Mouse (Mus musculus) embryonic facial prominence, embryonic 11.5 days (tissue): ENCODE data around the gene Coro2b. TPM values are rescaled to one million over a fixed set of nuclear protein-coding genes. Genes with fewer than 3 reads are reported as not detected.

Source experiments
- ATAC-seq: fragments of 200-750 bp; cut with Nextera tagmentation; replicated peaks from 2 replicates; pipeline ENCODE4 v1.8.0; 2017; ENCODE audit warnings: low read depth; ENCODE audit not compliant: insufficient number of reproducible peaks, low FRiP score, low TSS enrichment
- DNase-seq: peaks from one replicate; pipeline ENCODE4 v3.0.0-alpha.2; 2015; ENCODE audit warnings: low spot score
- H3K27ac ChIP-seq: fragments of 300-500 bp; sonication (generic); replicated peaks from 2 replicates; pipeline ENCODE4 v1.5.1; 2014; ENCODE audit warnings: mild to moderate bottlenecking, low read depth, low read length, control low read depth
- H3K27me3 ChIP-seq: fragments of 300-500 bp; sonication (generic); 2 replicates; pipeline ENCODE4 v1.6.1; 2014; ENCODE audit warnings: mild to moderate bottlenecking, low read length, moderate library complexity, mixed read lengths; ENCODE audit not compliant: control insufficient read depth, insufficient read depth
- H3K36me3 ChIP-seq: fragments of 300-500 bp; sonication (generic); replicated peaks from 2 replicates; pipeline ENCODE4 v1.6.1; 2014; ENCODE audit warnings: low read depth, mild to moderate bottlenecking, low read length, moderate library complexity, mixed read lengths; ENCODE audit not compliant: control insufficient read depth, insufficient read depth
- H3K4me1 ChIP-seq: fragments of 300-500 bp; sonication (generic); 2 replicates; pipeline ENCODE4 v1.6.1; 2014; ENCODE audit warnings: low read length, mixed read lengths; ENCODE audit not compliant: control insufficient read depth, insufficient read depth
- H3K4me2 ChIP-seq: fragments of 300-500 bp; sonication (generic); 2 replicates; pipeline ENCODE4 v1.6.1; 2014; ENCODE audit warnings: low read depth, mild to moderate bottlenecking, control low read depth, low read length, moderate library complexity
- H3K4me3 ChIP-seq: fragments of 300-500 bp; sonication (generic); 2 replicates; pipeline ENCODE4 v1.5.1; 2014; ENCODE audit warnings: low read depth, low read length, control low read depth
- H3K9ac ChIP-seq: fragments of 300-500 bp; sonication (generic); replicated peaks from 2 replicates; pipeline ENCODE4 v1.6.1; 2014; ENCODE audit warnings: mild to moderate bottlenecking, control low read depth, low read length
- H3K9me3 ChIP-seq: fragments of 300-500 bp; sonication (generic); replicated peaks from 2 replicates; pipeline ENCODE4 v1.6.1; 2016; ENCODE audit warnings: mild to moderate bottlenecking, low read length, inconsistent platforms, mixed read lengths; ENCODE audit not compliant: control insufficient read depth
- WGBS: fragments of 180-500 bp; shearing (Covaris S2); extraction: QIAGEN DNeasy Blood & Tissue Kit; methylation state at CpG from one replicate; pipeline ENCODE4 v1.1.7; 2014; 5-methylcytosine and 5-hydroxymethylcytosine counted together
- polyA plus RNA-seq: library from polyadenylated mRNA; unstranded; fragments of >200 nt; fragmentation: Nextera tagmentation; extraction: Ambion mirVana; gene quantifications from 2 replicates; pipeline ENCODE4 v1.2.1, GENCODE M21; 2014

The Coro2b gene
- polyA plus RNA-seq, 1 experiment from 2014 or later, result 6.5 TPM

GRCm38 (mm10) chr9:62508740-62509524, 27.9 kb downstream of the Coro2b start:
- no peak overlapping the region for H3K27ac ChIP-seq
- no peak overlapping the region for H3K4me3 ChIP-seq
- no peak overlapping the region for H3K9ac ChIP-seq
- 59% methylated on average over 10 of the region's 10 CpGs for WGBS
- H3K4me2 ChIP-seq, result no peak overlapping the region
- DNase-seq, result no peak
- ATAC-seq, result peak; percentile 64; the same call in 1 of the 2 replicates
- H3K9me3 ChIP-seq, result no peaks in the 10 kb centered on the region
- H3K36me3 ChIP-seq, result no peaks in the 10 kb centered on the region
- H3K4me1 ChIP-seq, result no peaks in the 10 kb centered on the region
- no peaks in the 10 kb centered on the region for H3K27me3 ChIP-seq

- WGBS, result 87% methylated on average over 11 of the region's 11 CpGs
- DNase-seq, result no peak
- no peak overlapping the region for H3K9ac ChIP-seq
- no peaks in the 10 kb centered on the region for H3K9me3 ChIP-seq
- no peaks in the 10 kb centered on the region for H3K4me1 ChIP-seq
- H3K4me2 ChIP-seq, result no peak overlapping the region
- no peak overlapping the region for H3K4me3 ChIP-seq
- no peak overlapping the region for H3K27ac ChIP-seq
- H3K36me3 ChIP-seq, result no peaks in the 10 kb centered on the region
- no peak for ATAC-seq
- no peaks in the 10 kb centered on the region for H3K27me3 ChIP-seq
These were observed 30.3 kb downstream of the Coro2b start for GRCm38 (mm10) chr9:62506467-62507067.

GRCm38 (mm10) chr9:62504129-62504528, 32.7 kb downstream of the Coro2b start:
- H3K36me3 ChIP-seq, result no peaks in the 10 kb centered on the region
- no peak for ATAC-seq
- H3K27me3 ChIP-seq, result no peaks in the 10 kb centered on the region
- no peaks in the 10 kb centered on the region for H3K9me3 ChIP-seq
- H3K9ac ChIP-seq, result no peak overlapping the region
- H3K4me3 ChIP-seq, result no peak overlapping the region
- DNase-seq, result no peak
- no peak overlapping the region for H3K27ac ChIP-seq
- H3K4me2 ChIP-seq, result no peak overlapping the region
- H3K4me1 ChIP-seq, result no peaks in the 10 kb centered on the region
- 73% methylated on average over 7 of the region's 7 CpGs for WGBS

- Histone ChIP-seq H3K36me3 (no peaks in the 10 kb centered on the region), H3K27ac (no peak overlapping the region), H3K4me2 (no peak overlapping the region), H3K4me1 (no peaks in the 10 kb centered on the region), H3K4me3 (no peak overlapping the region), H3K9ac (no peak overlapping the region), H3K27me3 (no peaks in the 10 kb centered on the region), H3K9me3 (no peaks in the 10 kb centered on the region)
- DNase-seq (no peak), ATAC-seq (no peak)
- 84% methylated on average over 2 of the region's 2 CpGs for WGBS
These were observed 34.5 kb downstream of the Coro2b start for GRCm38 (mm10) chr9:62502361-62502760.

- H3K36me3 ChIP-seq, result no peaks in the 10 kb centered on the region
These were observed 35.3 kb downstream of the Coro2b start for GRCm38 (mm10) chr9:62501566-62501965.

GRCm38 (mm10) chr9:62500007-62500406, 36.8 kb downstream of the Coro2b start:
- Histone ChIP-seq H3K9ac (no peak overlapping the region), H3K27ac (no peak overlapping the region), H3K36me3 (no peaks in the 10 kb centered on the region), H3K9me3 (no peaks in the 10 kb centered on the region), H3K27me3 (no peaks in the 10 kb centered on the region), H3K4me1 (no peaks in the 10 kb centered on the region), H3K4me2 (no peak overlapping the region), H3K4me3 (no peak overlapping the region)
- DNase-seq (no peak), ATAC-seq (no peak)
- 73% methylated on average over 4 of the region's 4 CpGs for WGBS

More at GRCm38 (mm10) chr9:62501566-62501965, 35.3 kb downstream of the Coro2b start:
- DNase-seq (no peak), ATAC-seq (no peak)
- Histone ChIP-seq H3K4me1 (no peaks in the 10 kb centered on the region), H3K4me2 (no peak overlapping the region), H3K9me3 (no peaks in the 10 kb centered on the region), H3K27me3 (no peaks in the 10 kb centered on the region), H3K4me3 (no peak overlapping the region), H3K9ac (no peak overlapping the region), H3K27ac (no peak overlapping the region)
- WGBS, result 86% methylated on average over 3 of the region's 3 CpGs

- Histone ChIP-seq H3K27me3 (no peaks in the 10 kb centered on the region), H3K36me3 (no peaks in the 10 kb centered on the region), H3K4me3 (no peak overlapping the region), H3K4me1 (no peaks in the 10 kb centered on the region), H3K4me2 (no peak overlapping the region), H3K9me3 (no peaks in the 10 kb centered on the region), H3K9ac (no peak overlapping the region), H3K27ac (no peak overlapping the region)
- WGBS, result 87% methylated on average over 6 of the region's 6 CpGs
- DNase-seq (no peak), ATAC-seq (no peak)
These were observed 37.9 kb downstream of the Coro2b start for GRCm38 (mm10) chr9:62498945-62499344.
